Mouse (Mus musculus) G1E (cell line): Measurements from ENCODE around the gene Arl13a.
"Not testable (repeated sequence)": the region's sequence is repeated elsewhere in the genome, so short reads cannot be mapped to it uniquely, and the experiment has no call there.

Experiments used
- CTCF ChIP-seq: IDR thresholded peaks from 2 replicates; pipeline ENCODE4 v1.5.1; 2012; ENCODE audit warnings: low read depth, low read length, inconsistent platforms, mixed read lengths
- TAL1 ChIP-seq: conservative IDR thresholded peaks from 2 replicates; pipeline ENCODE4 v1.6.1; 2012; ENCODE audit warnings: low read depth, low read length, inconsistent platforms, mixed read lengths

DNA sequence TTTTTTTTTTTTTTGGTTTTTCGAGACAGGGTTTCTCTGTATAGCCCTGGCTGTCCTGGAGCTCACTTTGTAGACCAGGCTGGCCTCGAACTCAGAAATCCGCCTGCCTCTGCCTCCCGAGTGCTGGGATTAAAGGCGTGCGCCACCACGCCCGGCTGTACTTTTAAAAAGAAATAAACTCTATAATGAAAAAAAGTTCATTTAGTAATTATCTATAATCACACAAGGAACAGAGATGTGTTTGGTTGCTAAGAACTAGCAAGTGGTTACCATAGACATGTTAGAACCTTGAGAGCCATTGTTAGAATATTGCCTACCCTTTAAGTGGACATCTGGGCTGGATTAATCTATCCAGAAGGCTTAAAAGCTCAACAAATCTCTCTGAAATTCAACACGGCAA lies at the start of gene Arl13a:
- not testable (repeated sequence) for TF ChIP-seq CTCF, TAL1
